30 mouse cellular contexts compared by ENCODE assay signal in the genomic region with DNA sequence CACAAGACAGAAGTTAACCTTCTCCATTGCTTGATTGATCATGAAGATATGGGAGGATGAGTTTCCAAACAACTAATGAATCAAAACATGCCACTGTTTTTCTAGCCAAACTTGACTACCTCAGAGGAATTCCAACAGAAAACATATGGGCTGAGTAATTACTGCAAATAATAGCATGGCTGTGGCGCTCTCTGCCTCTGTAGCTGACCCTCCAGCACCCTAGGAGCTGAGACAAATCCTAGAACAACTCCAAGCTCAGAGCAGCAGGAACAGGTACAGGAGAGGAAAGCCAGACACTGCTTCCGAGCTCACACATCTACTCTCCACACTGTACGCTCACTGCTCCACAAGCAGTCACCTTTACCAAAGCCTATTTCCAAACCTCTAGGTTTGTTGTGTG. TPM values are rescaled to one million over a fixed set of nuclear protein-coding genes. Genes with fewer than 3 reads are reported as not detected.
DNase-seq lines count a peak whose midpoint lies in the region; ATAC-seq lines count a peak whose summit lies in the region.
"Had no signal": no experiment of that assay in that cellular context is flagged by ENCODE, and none has a peak within 500 bp of the region (broad histone marks: within the 10 kb centered on the region; RNA-seq: fewer than 3 reads in every experiment).

No protein-coding gene starts in this region.

- DNase-seq in kidney, postnatal 14 days: no peak
- DNase-seq in lung, postnatal 10 days: no peak
- DNase-seq in B cell, adult 2 months: no peak
- DNase-seq: adrenal gland, postnatal 10 days; cerebellum, adult 9-10 months; cerebellum, postnatal 36 days; gastrocnemius, postnatal 25 days; heart, adult 11 months; heart, postnatal 4 days; kidney, adult 9 months; liver; lung, postnatal 14 days; right cerebral cortex, adult 18-20 months; spleen, adult 18-20 months; thymus, adult 2 months; thymus, postnatal 4 days had no signal

- ATAC-seq in kidney, embryonic 16.5 days (ENCODE audit: low FRiP score, low TSS enrichment): peak; percentile 80
- 0 out of 2 replicates have a peak, but pooled peaks have one; percentile 9 for ATAC-seq in lung, embryonic 16.5 days (ENCODE audit: low read depth)
- ATAC-seq in embryonic facial prominence, embryonic 12.5 days (ENCODE audit: insufficient number of reproducible peaks, insufficient read depth, low FRiP score, low TSS enrichment): no peak
- ATAC-seq in limb, embryonic 13.5 days (ENCODE audit: low FRiP score, low read depth): no peak
- ATAC-seq: forebrain, embryonic 13.5 days; intestine, embryonic 16.5 days; midbrain, embryonic 16.5 days had no signal

- no peak overlapping the region for H3K4me3 ChIP-seq in kidney, embryonic 16.5 days (ENCODE audit: low read length)
- H3K4me3 ChIP-seq in lung, embryonic 16.5 days (ENCODE audit: low read length): no peak overlapping the region
- no peak overlapping the region for H3K4me3 ChIP-seq in embryonic facial prominence, embryonic 12.5 days
- no peak overlapping the region for H3K4me3 ChIP-seq in limb, embryonic 13.5 days
- H3K4me3 ChIP-seq: embryonic facial prominence, embryonic 15.5 days; forebrain, embryonic 13.5 days; heart, embryonic 10.5 days; hindbrain, embryonic 13.5 days had no signal

- H3K36me3 ChIP-seq in kidney, embryonic 16.5 days (ENCODE audit: insufficient read depth, low read length): peaks cover 3% of the 10 kb centered on the region; the same call in 1 of the 2 replicates
- no peaks in the 10 kb centered on the region for H3K36me3 ChIP-seq in lung, embryonic 16.5 days (ENCODE audit: control insufficient read depth, insufficient read depth, low read length)
- H3K36me3 ChIP-seq in embryonic facial prominence, embryonic 12.5 days: 0 out of 2 replicates have a peak, but pooled peaks cover 5% of the 10 kb centered on the region
- H3K36me3 ChIP-seq in limb, embryonic 13.5 days: peaks cover 4% of the 10 kb centered on the region

- peaks cover 44% of the 10 kb centered on the region for H3K4me1 ChIP-seq in kidney, embryonic 16.5 days (ENCODE audit: insufficient read depth, low read length)
- peaks cover 14% of the 10 kb centered on the region for H3K4me1 ChIP-seq in lung, embryonic 16.5 days (replicated peaks; ENCODE audit: control insufficient read depth, insufficient read depth, low read length)
- no peaks in the 10 kb centered on the region for H3K4me1 ChIP-seq in embryonic facial prominence, embryonic 12.5 days
- H3K4me1 ChIP-seq in limb, embryonic 13.5 days: peaks cover 33% of the 10 kb centered on the region
- H3K4me1 ChIP-seq: embryonic facial prominence, embryonic 15.5 days; forebrain, embryonic 13.5 days; hindbrain, embryonic 13.5 days had no signal

- no peaks in the 10 kb centered on the region for H3K27me3 ChIP-seq in kidney, embryonic 16.5 days (ENCODE audit: insufficient read depth, low read length)
- H3K27me3 ChIP-seq in lung, embryonic 16.5 days (ENCODE audit: control insufficient read depth, insufficient read depth, low read depth, low read length): no peaks in the 10 kb centered on the region
- H3K27me3 ChIP-seq in embryonic facial prominence, embryonic 12.5 days: no peaks in the 10 kb centered on the region
- H3K27me3 ChIP-seq in limb, embryonic 13.5 days: no peaks in the 10 kb centered on the region
- H3K27me3 ChIP-seq: CH12.LX; embryonic facial prominence, embryonic 15.5 days; forebrain, embryonic 13.5 days; hindbrain, embryonic 13.5 days had no signal

- H3K9ac ChIP-seq in kidney, embryonic 16.5 days (replicated peaks; ENCODE audit: low read length): no peak overlapping the region
- H3K9ac ChIP-seq in lung, embryonic 16.5 days (ENCODE audit: low read length): no peak overlapping the region
- no peak overlapping the region for H3K9ac ChIP-seq in embryonic facial prominence, embryonic 12.5 days
- no peak overlapping the region for H3K9ac ChIP-seq in limb, embryonic 13.5 days
- H3K9ac ChIP-seq: embryonic facial prominence, embryonic 15.5 days; forebrain, embryonic 13.5 days; hindbrain, embryonic 13.5 days; liver, embryonic 14.5 days had no signal

- peak overlapping the region; percentile 82 for H3K27ac ChIP-seq in kidney, embryonic 16.5 days (ENCODE audit: low read length)
- peak overlapping the region; percentile 58 for H3K27ac ChIP-seq in lung, embryonic 16.5 days (ENCODE audit: low read length)
- peak overlapping the region; percentile 8; the same call in 1 of the 2 replicates for H3K27ac ChIP-seq in embryonic facial prominence, embryonic 12.5 days
- peak overlapping the region; percentile 28; the same call in 1 of the 2 replicates for H3K27ac ChIP-seq in limb, embryonic 13.5 days
- H3K27ac ChIP-seq: embryonic facial prominence, embryonic 15.5 days; forebrain, embryonic 13.5 days; heart, embryonic 10.5 days; hindbrain, embryonic 13.5 days; liver, embryonic 14.5 days; stomach, postnatal 0 days had no signal

- H3K4me2 ChIP-seq in kidney, embryonic 16.5 days (replicated peaks; ENCODE audit: low read depth, low read length): no peak overlapping the region; the same call in 1 of the 2 replicates
- no peak overlapping the region for H3K4me2 ChIP-seq in lung, embryonic 16.5 days (ENCODE audit: low read depth, low read length)
- H3K4me2 ChIP-seq in embryonic facial prominence, embryonic 12.5 days (replicated peaks): no peak overlapping the region
- H3K4me2 ChIP-seq in limb, embryonic 13.5 days (replicated peaks): no peak overlapping the region
- H3K4me2 ChIP-seq: embryonic facial prominence, embryonic 15.5 days; forebrain, embryonic 13.5 days; hindbrain, embryonic 13.5 days; midbrain, embryonic 11.5 days had no signal

- H3K9me3 ChIP-seq in kidney, embryonic 16.5 days (ENCODE audit: low read length): no peaks in the 10 kb centered on the region
- no peaks in the 10 kb centered on the region for H3K9me3 ChIP-seq in lung, embryonic 16.5 days (ENCODE audit: control insufficient read depth, low read length)
- H3K9me3 ChIP-seq in embryonic facial prominence, embryonic 12.5 days: no peaks in the 10 kb centered on the region
- H3K9me3 ChIP-seq in limb, embryonic 13.5 days: no peaks in the 10 kb centered on the region
- H3K9me3 ChIP-seq: embryonic facial prominence, embryonic 15.5 days; forebrain, embryonic 13.5 days; heart, embryonic 10.5 days; hindbrain, embryonic 13.5 days had no signal

- 44% methylated on average over 3 of the region's 3 CpGs for WGBS in kidney, embryonic 16.5 days
- WGBS in lung, embryonic 16.5 days: 56% methylated on average over 3 of the region's 3 CpGs
- WGBS in embryonic facial prominence, embryonic 12.5 days: 57% methylated on average over 3 of the region's 3 CpGs
- WGBS in limb, embryonic 13.5 days: 60% methylated on average over 3 of the region's 3 CpGs

RNA-seq across cellular contexts. Expression of a gene that starts 24.9 kb away (rescaled TPM):
- polyA plus RNA-seq in kidney, embryonic 16.5 days (2015; fragmentation: Nextera tagmentation; extraction: Ambion mirVana): 163 and 182 TPM in 2 replicates
- 124 and 141 TPM in 2 replicates for polyA plus RNA-seq in lung, embryonic 16.5 days (2015; fragmentation: Nextera tagmentation; extraction: Ambion mirVana)
- 52.4 and 53.7 TPM in 2 replicates for polyA plus RNA-seq in embryonic facial prominence, embryonic 12.5 days (2016; fragmentation: Nextera tagmentation; extraction: Ambion mirVana)
- 56.9 and 63.3 TPM in 2 replicates for polyA plus RNA-seq in limb, embryonic 13.5 days (2015; fragmentation: Nextera tagmentation; extraction: Ambion mirVana)

RNA-seq across cellular contexts. Expression of a gene that starts 48.6 kb away (rescaled TPM):
- 0.64 and 0.67 TPM in 2 replicates for polyA plus RNA-seq in kidney, embryonic 16.5 days (2015; fragmentation: Nextera tagmentation; extraction: Ambion mirVana)
- polyA plus RNA-seq in lung, embryonic 16.5 days (2015; fragmentation: Nextera tagmentation; extraction: Ambion mirVana): 0.26 and 0.30 TPM in 2 replicates
- 1.1 and 1.5 TPM in 2 replicates for polyA plus RNA-seq in embryonic facial prominence, embryonic 12.5 days (2016; fragmentation: Nextera tagmentation; extraction: Ambion mirVana)
- polyA plus RNA-seq in limb, embryonic 13.5 days (2015; fragmentation: Nextera tagmentation; extraction: Ambion mirVana): 0.88 and 0.89 TPM in 2 replicates

RNA-seq across cellular contexts. Expression of a gene that starts 51.4 kb away (rescaled TPM):
- 37.2 and 45.5 TPM in 2 replicates for polyA plus RNA-seq in kidney, embryonic 16.5 days (2015; fragmentation: Nextera tagmentation; extraction: Ambion mirVana)
- polyA plus RNA-seq in lung, embryonic 16.5 days (2015; fragmentation: Nextera tagmentation; extraction: Ambion mirVana): 36.8 and 41.6 TPM in 2 replicates
- polyA plus RNA-seq in embryonic facial prominence, embryonic 12.5 days (2016; fragmentation: Nextera tagmentation; extraction: Ambion mirVana): 53.0 and 54.9 TPM in 2 replicates
- polyA plus RNA-seq in limb, embryonic 13.5 days (2015; fragmentation: Nextera tagmentation; extraction: Ambion mirVana): 53.0 and 54.0 TPM in 2 replicates

RNA-seq across cellular contexts. Expression of a gene that starts 57.8 kb away (rescaled TPM):
- 40.8 and 43.7 TPM in 2 replicates for polyA plus RNA-seq in kidney, embryonic 16.5 days (2015; fragmentation: Nextera tagmentation; extraction: Ambion mirVana)
- 19.1 and 21.9 TPM in 2 replicates for polyA plus RNA-seq in lung, embryonic 16.5 days (2015; fragmentation: Nextera tagmentation; extraction: Ambion mirVana)
- 17.4 and 17.5 TPM in 2 replicates for polyA plus RNA-seq in embryonic facial prominence, embryonic 12.5 days (2016; fragmentation: Nextera tagmentation; extraction: Ambion mirVana)
- polyA plus RNA-seq in limb, embryonic 13.5 days (2015; fragmentation: Nextera tagmentation; extraction: Ambion mirVana): 13.5 and 13.7 TPM in 2 replicates

Comparison
In these comparisons a context has a peak if more than half of its experiments do, and no peak if none do; other contexts are left out.
1. ATAC-seq: peak in kidney, embryonic 16.5 days (single experiment) and lung, embryonic 16.5 days (single experiment); none in embryonic facial prominence, embryonic 12.5 days (single experiment) and limb, embryonic 13.5 days (single experiment).
2. H3K27ac ChIP-seq: peak in every context shown above with its lines; median percentile 82 in kidney, embryonic 16.5 days; 58 in lung, embryonic 16.5 days; 28 in limb, embryonic 13.5 days; 8 in embryonic facial prominence, embryonic 12.5 days.